ENCODE assay signal across 7 mouse cellular contexts in the genomic region with DNA sequence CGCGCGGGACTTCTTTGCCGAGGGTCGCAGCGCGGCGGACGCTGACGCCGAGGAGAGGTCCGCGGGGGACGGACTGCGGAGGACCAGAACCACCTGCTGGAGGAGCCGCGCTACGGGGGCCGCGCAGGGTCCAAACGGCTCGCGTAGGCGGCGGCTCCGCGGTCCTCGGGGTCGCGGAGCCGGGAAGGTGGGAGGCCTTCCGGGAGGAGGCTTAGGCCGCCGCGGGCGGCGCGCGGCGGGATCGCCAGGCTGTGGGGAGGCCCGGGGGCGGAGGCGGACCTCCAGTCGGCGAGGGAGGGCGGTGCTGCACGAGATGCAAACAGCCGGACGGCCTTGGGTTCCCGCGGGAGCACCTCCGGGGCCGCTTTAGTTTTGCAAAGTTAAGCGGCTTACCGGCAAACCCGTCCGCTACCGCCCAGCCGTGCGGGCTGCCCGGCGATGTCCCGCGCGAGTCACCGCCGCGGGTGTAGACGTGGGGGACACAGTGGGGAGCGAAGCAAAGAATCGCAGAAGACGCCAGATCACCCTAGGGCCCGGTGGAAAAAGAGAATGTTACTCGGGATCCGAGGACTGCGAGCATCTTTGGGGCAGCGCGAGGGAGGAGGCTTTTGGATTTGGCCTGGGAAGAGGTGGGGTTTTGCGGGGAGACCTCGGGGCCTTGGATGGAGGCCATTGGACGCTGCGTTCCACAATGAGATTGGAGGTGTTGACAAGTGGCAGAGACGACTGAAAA. TPM values are rescaled to one million over a fixed set of nuclear protein-coding genes. Genes with fewer than 3 reads are reported as not detected.
DNase-seq lines count a peak whose midpoint lies in the region; ATAC-seq and TF ChIP-seq lines count a peak whose summit lies in the region.

No protein-coding gene starts in this region.

- no peak for TF ChIP-seq POLR2A in small intestine, adult 2 months (IDR thresholded peaks at IDR 0.05; ENCODE audit: low read depth, low read length)

- peak; percentile 87 for ATAC-seq in hindbrain, postnatal 0 days
- ATAC-seq in megakaryocyte-erythroid progenitor cell, adult 5-6 weeks (replicated peaks; ENCODE audit: low FRiP score, low TSS enrichment, poor library complexity, severe bottlenecking): peak; percentile 73

- no peaks in the 10 kb centered on the region for H3K36me3 ChIP-seq in hindbrain, postnatal 0 days (ENCODE audit: insufficient read depth, low read length)
- no peaks in the 10 kb centered on the region for H3K36me3 ChIP-seq in small intestine, adult 2 months (ENCODE audit: control insufficient read depth, insufficient read depth, low read length)

- H3K27me3 ChIP-seq in hindbrain, postnatal 0 days (ENCODE audit: insufficient read depth, low read length): no peaks in the 10 kb centered on the region
- peaks cover 19% of the 10 kb centered on the region for H3K27me3 ChIP-seq in small intestine, adult 2 months (ENCODE audit: control insufficient read depth, insufficient read depth, low read length)

- intact Hi-C loops in left cerebral cortex, postnatal 14 days (cut with DNase I): no loop called here

- DNase-seq in ZHBTc4 (ENCODE audit: low read depth, low spot score): peak; percentile 88
- DNase-seq in cerebellum, postnatal 25 days: peak; percentile 79 to 82
- peak; percentile 58 for DNase-seq in gastrocnemius, adult 18-20 months (ENCODE audit: low spot score)
- peak; percentile 86 for DNase-seq in hindbrain, postnatal 0 days (ENCODE audit: low spot score)
- peak; percentile 32 to 53 for DNase-seq in left cerebral cortex, postnatal 14 days (ENCODE audit: low spot score in 2 of 2)

- no peak for TF ChIP-seq CTCF in hindbrain, postnatal 0 days (IDR thresholded peaks at IDR 0.05; ENCODE audit: low read depth)
- TF ChIP-seq CTCF in small intestine, adult 2 months (IDR thresholded peaks at IDR 0.05; ENCODE audit: extremely low read depth, insufficient read length, insufficient replicate concordance, low read depth, low read length): no peak

- H3K9me3 ChIP-seq in hindbrain, postnatal 0 days (ENCODE audit: low read length): no peaks in the 10 kb centered on the region

- H3K4me2 ChIP-seq in hindbrain, postnatal 0 days (ENCODE audit: low read depth, low read length): peak overlapping the region; percentile 81

- 2% methylated on average over 64 of the region's 84 CpGs for WGBS in hindbrain, postnatal 0 days
- WGBS in small intestine, adult 2 months: under 1% methylated on average over 84 of the region's 84 CpGs

- 0 out of 2 replicates have a peak, but pooled peaks cover 5% of the 10 kb centered on the region for H3K4me1 ChIP-seq in hindbrain, postnatal 0 days (ENCODE audit: insufficient read depth, low read length)
- H3K4me1 ChIP-seq in small intestine, adult 2 months (ENCODE audit: control insufficient read depth, insufficient read depth, insufficient read length, low read length): peaks cover 4% of the 10 kb centered on the region

- peak overlapping the region; percentile 86 for H3K4me3 ChIP-seq in hindbrain, postnatal 0 days (ENCODE audit: low read length)
- peak overlapping the region; percentile 98 for H3K4me3 ChIP-seq in small intestine, adult 2 months (ENCODE audit: low read depth, low read length)

- peak overlapping the region; percentile 83 for H3K9ac ChIP-seq in hindbrain, postnatal 0 days (replicated peaks; ENCODE audit: low read length)

- peak overlapping the region; percentile 83 for H3K27ac ChIP-seq in hindbrain, postnatal 0 days
- no peak overlapping the region for H3K27ac ChIP-seq in small intestine, adult 2 months (ENCODE audit: insufficient read depth, low read depth, low read length)

RNA-seq across cellular contexts. Expression of gene Gkap1, which starts 1.1 kb away (rescaled TPM):
- total RNA-seq in gastrocnemius, adult 18-20 months (2021): 10 to 100 TPM; 30.6 to 31.9 TPM
- total RNA-seq in hindbrain, postnatal 0 days (2014; rRNA removed): 10.0 and 18.6 TPM in 2 replicates
- 39.5 and 41.1 TPM in 2 replicates for polyA plus RNA-seq in hindbrain, postnatal 0 days (2015; fragmentation: Nextera tagmentation; extraction: Ambion mirVana)
- 10 to 100 TPM; 13.7 to 18.4 TPM for total RNA-seq in left cerebral cortex, postnatal 14 days (2021)
- 13.4 and 20.4 TPM in 2 replicates for total RNA-seq in megakaryocyte-erythroid progenitor cell, adult 5-6 weeks (2014; fragmentation: Nextera tagmentation)
- 27.6 and 33.6 TPM in 2 replicates for total RNA-seq in megakaryocyte-erythroid progenitor cell, adult 5-6 weeks (2017)
- 0.38 and 1.0 TPM in 2 replicates for polyA plus RNA-seq in small intestine, adult 2 months (2012; rRNA removed)

RNA-seq across cellular contexts. Expression of gene Ubqln1, which starts 59.0 kb away (rescaled TPM):
- total RNA-seq in gastrocnemius, adult 18-20 months (2021): 10 to 100 TPM; 47.6 to 52.7 TPM
- 243 and 285 TPM in 2 replicates for total RNA-seq in hindbrain, postnatal 0 days (2014; rRNA removed)
- polyA plus RNA-seq in hindbrain, postnatal 0 days (2015; fragmentation: Nextera tagmentation; extraction: Ambion mirVana): 106 and 111 TPM in 2 replicates
- 100 to 1,000 TPM; 129 to 140 TPM for total RNA-seq in left cerebral cortex, postnatal 14 days (2021)
- 72.5 and 79.4 TPM in 2 replicates for total RNA-seq in megakaryocyte-erythroid progenitor cell, adult 5-6 weeks (2014; fragmentation: Nextera tagmentation)
- total RNA-seq in megakaryocyte-erythroid progenitor cell, adult 5-6 weeks (2017): 76.5 and 87.6 TPM in 2 replicates
- polyA plus RNA-seq in small intestine, adult 2 months (2012; rRNA removed): 62.3 and 118 TPM in 2 replicates
